Mouse (Mus musculus) neural tube, embryonic 13.5 days (tissue): ENCODE measurements at regions not wholly inside any gene's neighbourhood (a gene's known extent, or its start where the extent isn't known, plus 50 kb on each side); places are given as distances from the start of the nearest gene placed in this dataset.

ENCODE experiments used
- ATAC-seq: fragments of 200-750 bp; cut with Nextera tagmentation; 2 replicates; pipeline ENCODE4 v1.8.0; 2017; ENCODE audit warnings: low read depth, mild to moderate bottlenecking, moderate TSS enrichment, moderate library complexity
- H3K27ac ChIP-seq: fragments of 300-500 bp; sonication (generic); replicated peaks from 2 replicates; pipeline ENCODE4 v1.5.1; 2015; ENCODE audit warnings: moderate library complexity, mild to moderate bottlenecking, inconsistent platforms
- H3K27me3 ChIP-seq: fragments of 300-500 bp; sonication (generic); 2 replicates; pipeline ENCODE4 v1.6.1; 2015; ENCODE audit warnings: mild to moderate bottlenecking, inconsistent platforms
- H3K36me3 ChIP-seq: fragments of 300-500 bp; sonication (generic); 2 replicates; pipeline ENCODE4 v1.6.1; 2015; ENCODE audit warnings: mild to moderate bottlenecking, inconsistent platforms
- H3K4me1 ChIP-seq: fragments of 300-500 bp; sonication (generic); replicated peaks from 2 replicates; pipeline ENCODE4 v1.6.1; 2015; ENCODE audit warnings: inconsistent platforms
- H3K4me2 ChIP-seq: fragments of 300-500 bp; sonication (generic); 2 replicates; pipeline ENCODE4 v1.6.1; 2015; ENCODE audit warnings: inconsistent platforms, mild to moderate bottlenecking, moderate library complexity
- H3K4me3 ChIP-seq: fragments of 300-500 bp; sonication (generic); 2 replicates; pipeline ENCODE4 v1.5.1; 2015; ENCODE audit warnings: mild to moderate bottlenecking, inconsistent platforms
- H3K9ac ChIP-seq: fragments of 300-500 bp; sonication (generic); 2 replicates; pipeline ENCODE4 v1.6.1; 2015; ENCODE audit warnings: moderate library complexity, mild to moderate bottlenecking, inconsistent platforms
- H3K9me3 ChIP-seq: fragments of 300-500 bp; sonication (generic); 2 replicates; pipeline ENCODE4 v1.6.1; 2016; ENCODE audit warnings: inconsistent platforms
- WGBS: fragments of 180-500 bp; shearing (Covaris S2); methylation state at CpG from one replicate; pipeline ENCODE4 v1.1.7; 2015; 5-methylcytosine and 5-hydroxymethylcytosine counted together

DNA sequence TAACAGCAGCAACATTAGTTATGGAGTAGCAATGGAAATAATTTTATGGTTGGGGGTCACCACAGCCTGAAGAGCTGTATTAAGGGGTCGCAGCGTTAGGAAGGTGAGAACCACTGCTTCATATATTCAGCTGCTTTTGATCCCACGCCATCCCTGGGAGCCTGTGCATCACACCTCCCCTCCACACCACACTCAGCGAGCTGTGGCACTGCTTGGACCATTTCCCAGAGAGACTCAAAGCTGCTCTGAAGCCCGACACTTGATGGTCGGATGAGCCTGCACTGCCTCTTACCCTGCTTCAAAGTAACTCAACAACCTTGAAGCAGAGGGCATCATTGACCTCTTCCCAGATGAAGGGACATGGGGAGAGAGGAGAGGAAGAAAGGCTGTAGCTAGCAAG lies 171.3 kb downstream of the Cryba4 start:
- WGBS: 84% methylated on average over 6 of the region's 6 CpGs
- H3K36me3 ChIP-seq: no peaks in the 10 kb centered on the region
- no peak for ATAC-seq

DNA sequence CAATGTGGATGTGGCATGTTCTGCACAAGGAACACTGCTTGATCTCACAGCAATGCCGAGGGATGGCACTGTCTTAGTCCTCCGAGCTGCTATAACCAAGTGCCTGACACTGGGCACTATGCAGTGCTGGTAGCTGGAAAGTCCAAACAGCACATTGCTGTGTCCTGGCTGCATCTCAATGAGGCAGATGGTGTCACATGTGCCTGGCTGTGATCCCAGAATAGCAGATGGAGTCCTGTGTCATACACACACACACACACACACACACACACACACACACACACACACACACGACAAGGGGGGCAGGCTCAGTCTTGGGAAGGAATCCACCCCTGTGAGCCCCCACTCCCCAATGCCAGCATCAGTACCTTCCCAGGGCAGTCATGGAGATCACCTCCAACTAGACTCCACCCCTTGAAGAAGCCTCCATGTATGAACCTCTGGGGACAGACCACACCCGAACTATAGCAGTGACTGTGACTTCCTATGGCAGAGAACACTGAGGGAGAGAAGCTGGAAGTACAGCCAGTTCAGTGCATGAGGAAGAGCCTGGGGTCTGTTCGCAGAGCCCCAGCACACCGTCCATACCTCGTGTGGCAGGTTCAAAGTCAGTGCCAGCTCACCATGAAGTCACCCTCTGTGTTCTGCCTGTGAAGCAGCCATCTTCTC lies 160.3 kb downstream of the Cryba4 start:
- Histone ChIP-seq H3K27ac (no peak overlapping the region), H3K9ac (no peak overlapping the region), H3K36me3 (no peaks in the 10 kb centered on the region), H3K9me3 (no peaks in the 10 kb centered on the region), H3K27me3 (peaks cover 3% of the 10 kb centered on the region; the same call in 1 of the 2 replicates), H3K4me2 (no peak overlapping the region), H3K4me3 (no peak overlapping the region), H3K4me1 (peaks cover 5% of the 10 kb centered on the region)
- peak; percentile 38 for ATAC-seq
- 78% methylated on average over 7 of the region's 7 CpGs for WGBS

More for the DNA sequence above, 171.3 kb downstream of the Cryba4 start:
- no peak overlapping the region for H3K4me2 ChIP-seq
- no peak overlapping the region for H3K27ac ChIP-seq
- H3K27me3 ChIP-seq: 0 out of 2 replicates have a peak, but pooled peaks cover 3% of the 10 kb centered on the region
- no peak overlapping the region for H3K4me3 ChIP-seq
- H3K9me3 ChIP-seq: no peaks in the 10 kb centered on the region
- peaks cover 12% of the 10 kb centered on the region for H3K4me1 ChIP-seq
- H3K9ac ChIP-seq: no peak overlapping the region

DNA sequence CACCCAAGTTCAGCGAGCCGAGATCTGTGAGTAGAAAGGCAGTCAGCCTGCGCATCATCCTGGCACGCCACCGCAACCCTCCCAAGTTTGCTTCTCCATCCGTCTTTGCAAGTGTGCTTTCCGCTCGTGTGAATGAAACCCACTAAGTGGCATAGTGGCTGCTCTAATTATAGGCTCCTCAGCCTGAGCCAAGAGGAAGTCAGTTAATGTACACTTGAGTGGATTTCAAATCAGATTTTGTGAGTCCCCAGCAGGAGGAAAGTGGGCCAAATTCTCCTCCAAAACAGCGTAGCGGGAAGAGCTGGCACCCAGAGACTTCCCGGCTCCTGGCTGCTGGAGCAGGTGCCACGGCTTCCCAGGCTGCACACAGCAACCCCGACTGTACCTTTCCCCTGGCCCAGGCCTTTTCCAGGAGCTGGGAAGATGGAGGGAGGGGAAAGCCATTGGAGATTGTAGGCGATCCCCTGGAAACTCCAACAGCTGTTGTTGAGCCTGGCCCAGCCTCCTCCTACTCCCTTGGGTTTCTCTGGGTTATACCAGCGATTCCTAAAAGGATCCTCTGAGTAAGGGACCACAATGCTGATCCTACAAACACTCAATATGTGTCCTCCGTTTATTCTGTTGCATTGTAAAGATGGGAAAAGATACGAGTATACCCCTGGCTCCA lies 158.3 kb downstream of the Cryba4 start:
- Histone ChIP-seq H3K27ac (no peak overlapping the region), H3K4me1 (peaks cover 16% of the 10 kb centered on the region), H3K4me3 (no peak overlapping the region), H3K9me3 (no peaks in the 10 kb centered on the region), H3K27me3 (peaks cover 12% of the 10 kb centered on the region), H3K36me3 (no peaks in the 10 kb centered on the region), H3K4me2 (no peak overlapping the region), H3K9ac (no peak overlapping the region)
- ATAC-seq: no peak
- WGBS: 67% methylated on average over 17 of the region's 17 CpGs

DNA sequence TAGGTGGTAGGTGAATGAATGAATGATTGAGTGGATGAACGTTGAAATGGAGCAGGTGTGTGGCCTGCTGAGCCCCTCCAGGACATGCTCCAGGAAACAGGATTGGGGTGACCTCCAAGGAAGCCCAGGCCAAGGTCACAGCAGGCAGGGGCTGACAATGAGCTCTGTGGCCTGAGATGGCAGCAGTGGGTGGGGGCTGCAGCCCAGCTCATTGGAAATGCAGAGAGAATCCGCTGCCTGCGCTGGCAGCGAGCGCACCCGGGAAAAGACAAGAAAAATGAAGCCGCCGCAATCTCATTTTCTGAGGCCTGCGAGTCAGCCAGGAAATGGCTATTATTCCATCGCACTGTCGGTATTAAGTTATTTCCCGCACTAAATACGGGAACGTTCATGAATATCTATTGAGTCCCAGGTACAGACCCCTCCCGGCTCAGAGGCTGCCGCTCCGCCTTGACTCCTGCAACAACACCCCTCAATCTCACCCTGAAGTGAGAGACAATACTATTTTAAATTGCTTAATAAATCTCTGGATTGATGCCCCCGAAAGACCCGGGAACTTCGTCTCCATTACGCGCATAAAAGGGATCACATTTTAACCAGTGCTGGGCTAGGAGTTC lies 153.7 kb downstream of the Cryba4 start:
- ATAC-seq: peak; percentile 28; the same call in 1 of the 2 replicates
- H3K4me2 ChIP-seq: peak overlapping the region; percentile 16
- H3K4me1 ChIP-seq: peaks cover 20% of the 10 kb centered on the region
- H3K9ac ChIP-seq: peak overlapping the region; percentile 31; the same call in 1 of the 2 replicates
- 30% methylated on average over 22 of the region's 22 CpGs for WGBS
- H3K27me3 ChIP-seq: peaks cover 14% of the 10 kb centered on the region; the same call in 1 of the 2 replicates
- no peaks in the 10 kb centered on the region for H3K9me3 ChIP-seq
- no peaks in the 10 kb centered on the region for H3K36me3 ChIP-seq
- H3K27ac ChIP-seq: peak overlapping the region; percentile 77
- no peak overlapping the region for H3K4me3 ChIP-seq

DNA sequence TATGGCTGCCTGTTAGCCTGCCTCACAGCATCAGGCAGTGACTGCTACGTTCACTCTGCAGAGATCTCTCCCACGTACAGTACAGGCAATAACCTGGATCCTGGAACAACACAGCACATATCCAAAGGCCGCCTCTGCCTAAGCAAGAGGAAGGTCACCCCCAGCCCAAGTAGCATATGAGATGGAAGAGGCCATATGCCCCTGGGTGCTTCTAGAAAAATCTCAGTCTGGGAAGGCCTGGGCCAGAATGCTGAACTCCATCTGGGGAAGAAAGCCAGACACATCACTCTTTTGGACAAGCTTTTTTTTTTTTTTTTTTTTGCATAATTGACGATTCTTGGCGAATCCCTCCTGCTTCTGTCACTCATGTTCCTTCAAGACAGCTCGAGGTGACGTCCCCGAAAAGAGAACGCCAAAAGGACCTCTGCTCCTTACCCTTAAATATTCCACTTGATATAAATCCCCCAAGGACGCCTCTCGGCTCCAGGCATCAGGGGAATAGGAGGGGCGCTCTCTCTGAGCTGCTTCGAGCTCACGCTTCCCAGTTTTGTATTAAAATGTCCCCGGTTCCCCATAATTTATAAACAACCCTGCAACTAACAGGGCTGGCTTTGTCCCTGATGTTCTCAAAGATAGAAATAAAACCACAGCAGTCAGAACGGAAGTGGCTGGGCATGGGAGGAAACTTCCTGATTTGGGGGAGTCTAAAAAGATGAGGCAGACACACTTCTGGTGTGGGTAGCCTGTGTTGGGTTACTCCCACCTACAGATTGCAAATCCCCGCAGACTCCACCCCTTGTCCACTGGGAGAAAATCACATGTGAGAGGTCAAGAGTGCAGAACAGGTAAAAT lies 150.4 kb downstream of the Cryba4 start:
- no peaks in the 10 kb centered on the region for H3K36me3 ChIP-seq
- no peak overlapping the region for H3K27ac ChIP-seq
- ATAC-seq: no peak
- H3K9ac ChIP-seq: no peak overlapping the region
- H3K4me1 ChIP-seq: peaks cover 15% of the 10 kb centered on the region
- no peak overlapping the region for H3K4me3 ChIP-seq
- H3K27me3 ChIP-seq: peaks cover 14% of the 10 kb centered on the region; the same call in 1 of the 2 replicates
- H3K4me2 ChIP-seq: no peak overlapping the region
- WGBS: 67% methylated on average over 17 of the region's 17 CpGs
- H3K9me3 ChIP-seq: no peaks in the 10 kb centered on the region

DNA sequence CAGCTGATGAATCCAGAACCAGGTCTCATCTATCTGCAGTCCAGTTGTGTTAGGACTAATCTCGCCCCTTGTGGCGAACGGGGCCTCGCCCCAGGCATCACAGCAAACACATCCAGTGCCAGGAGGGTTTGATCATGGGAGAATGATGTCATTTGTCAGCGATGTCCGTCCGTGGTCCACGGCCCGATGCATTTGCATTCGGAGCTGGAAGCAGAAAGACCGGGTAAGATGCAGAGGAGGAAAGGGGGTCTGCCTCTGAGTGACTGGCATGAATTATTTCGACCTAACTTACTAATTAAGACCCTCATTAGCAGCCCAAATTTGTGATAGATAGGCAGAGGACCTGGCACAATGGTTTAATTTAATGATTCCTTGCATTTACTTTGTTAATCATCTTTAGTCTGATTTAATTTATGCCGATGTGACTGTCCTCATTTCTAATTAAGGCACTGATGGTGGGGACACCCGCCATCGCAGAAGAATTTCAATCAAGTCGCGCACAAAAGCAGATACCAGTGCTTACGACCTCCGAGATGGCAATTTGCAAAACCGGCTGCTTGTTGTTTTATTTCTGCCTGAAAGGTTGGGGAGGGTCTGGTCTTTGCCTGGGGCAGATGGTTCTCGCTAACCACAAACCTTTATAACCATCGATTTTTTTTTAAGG lies 141.9 kb downstream of the Cryba4 start:
- H3K27ac ChIP-seq: peak overlapping the region; percentile 19; the same call in 1 of the 2 replicates
- H3K9ac ChIP-seq: 0 out of 2 replicates have a peak overlapping the region, but pooled peaks have one; percentile 22
- no peaks in the 10 kb centered on the region for H3K9me3 ChIP-seq
- ATAC-seq: no peak
- H3K4me2 ChIP-seq: no peak overlapping the region; the same call in 1 of the 2 replicates
- WGBS: 28% methylated on average over 22 of the region's 22 CpGs
- H3K36me3 ChIP-seq: no peaks in the 10 kb centered on the region
- no peak overlapping the region for H3K4me3 ChIP-seq
- H3K4me1 ChIP-seq: peaks cover 14% of the 10 kb centered on the region
- H3K27me3 ChIP-seq: 0 out of 2 replicates have a peak, but pooled peaks cover 8% of the 10 kb centered on the region

DNA sequence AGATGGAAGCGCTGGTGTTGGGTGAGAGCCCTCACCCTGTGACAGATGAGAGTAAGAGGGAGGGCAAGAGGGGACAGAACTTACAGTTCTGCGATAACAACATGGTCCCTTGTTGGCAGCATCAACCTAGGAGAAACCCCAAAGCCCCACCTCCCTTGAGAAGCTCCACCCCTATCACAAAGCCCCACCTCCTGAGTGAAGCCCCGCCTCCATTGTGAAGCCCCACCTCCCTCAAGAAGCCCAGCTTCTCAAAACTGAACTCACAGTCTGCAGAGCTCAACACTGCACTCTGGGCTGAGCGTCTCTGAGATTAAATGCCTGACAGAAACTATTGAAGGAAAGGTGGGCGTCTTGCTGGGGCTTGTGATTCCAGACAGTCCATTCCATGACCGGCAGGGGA lies 131.6 kb downstream of the Cryba4 start:
- Histone ChIP-seq H3K9me3 (no peaks in the 10 kb centered on the region), H3K4me1 (peaks cover 48% of the 10 kb centered on the region), H3K4me2 (no peak overlapping the region), H3K27ac (no peak overlapping the region), H3K9ac (no peak overlapping the region), H3K4me3 (no peak overlapping the region), H3K27me3 (peaks cover 35% of the 10 kb centered on the region), H3K36me3 (no peaks in the 10 kb centered on the region)
- ATAC-seq: no peak
- 71% methylated on average over 6 of the region's 6 CpGs for WGBS

DNA sequence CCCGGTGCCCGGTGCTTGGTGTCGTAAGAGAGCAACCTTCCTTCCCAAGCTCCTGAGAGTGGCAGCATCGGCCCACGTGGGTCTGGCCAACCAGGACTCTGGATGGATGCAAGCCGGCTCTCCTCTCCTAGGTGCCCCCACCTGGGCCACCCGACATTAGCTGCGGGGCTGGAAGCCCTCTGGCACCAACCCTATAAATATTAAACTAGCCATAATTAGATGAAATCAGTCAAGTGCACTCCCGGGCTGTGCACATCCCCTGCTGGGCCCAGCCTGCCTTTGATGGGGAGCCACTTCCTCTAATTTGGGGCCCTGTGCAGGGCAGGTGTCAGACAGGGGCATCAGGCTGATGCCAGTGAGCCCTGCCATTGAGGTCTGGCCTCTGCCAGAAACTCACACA lies 130.8 kb downstream of the Cryba4 start:
- WGBS: 52% methylated on average over 9 of the region's 9 CpGs
- H3K27ac ChIP-seq: no peak overlapping the region
- H3K9me3 ChIP-seq: no peaks in the 10 kb centered on the region
- H3K36me3 ChIP-seq: no peaks in the 10 kb centered on the region
- peaks cover 45% of the 10 kb centered on the region for H3K4me1 ChIP-seq
- H3K9ac ChIP-seq: no peak overlapping the region
- H3K4me3 ChIP-seq: no peak overlapping the region
- no peak overlapping the region for H3K4me2 ChIP-seq
- H3K27me3 ChIP-seq: peaks cover 34% of the 10 kb centered on the region; the same call in 1 of the 2 replicates
- no peak for ATAC-seq

DNA sequence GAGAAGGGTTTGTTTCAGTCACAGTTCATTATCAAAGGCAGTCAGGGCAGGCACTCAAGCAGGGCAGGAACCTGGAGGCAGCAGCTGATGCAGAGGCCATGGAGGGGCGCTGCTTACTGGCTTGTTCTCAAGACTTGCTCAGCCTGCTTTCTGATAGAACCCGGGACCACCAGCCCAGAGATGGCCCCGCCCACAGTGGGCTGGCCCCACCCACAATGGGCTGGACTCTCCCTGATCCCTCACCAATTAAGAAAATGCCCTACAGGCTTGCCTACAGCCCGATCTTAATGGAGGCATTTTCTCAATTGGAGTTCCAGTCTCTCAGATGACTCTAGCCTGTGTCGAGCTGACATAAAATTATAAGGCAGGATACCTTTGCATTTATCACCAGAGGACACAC lies 129.7 kb downstream of the Cryba4 start:
- H3K27me3 ChIP-seq: peaks cover 30% of the 10 kb centered on the region; the same call in 1 of the 2 replicates

DNA sequence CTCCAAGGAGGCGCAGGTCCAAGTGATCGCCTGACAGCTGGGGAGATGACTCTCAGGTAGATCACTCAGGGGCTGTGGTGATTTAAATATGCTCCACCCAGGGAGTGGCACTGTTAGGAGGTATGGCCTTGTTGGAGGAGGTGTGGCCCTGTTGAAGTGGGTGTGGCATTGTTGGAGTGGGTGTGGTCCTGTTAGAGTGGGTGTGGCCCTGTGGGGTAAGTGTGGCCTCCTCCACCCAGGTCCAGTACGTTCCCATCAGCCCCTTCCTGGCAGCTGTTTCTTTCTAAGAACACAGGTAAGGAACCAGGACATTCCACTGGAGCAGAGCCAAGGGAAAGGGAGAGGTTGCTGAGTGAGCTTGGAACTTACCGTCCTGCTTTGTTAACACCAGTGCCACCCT lies 125.1 kb downstream of the Cryba4 start:
- Histone ChIP-seq H3K4me2 (no peak overlapping the region), H3K4me1 (peaks cover 10% of the 10 kb centered on the region; the same call in 1 of the 2 replicates), H3K9me3 (no peaks in the 10 kb centered on the region), H3K4me3 (no peak overlapping the region), H3K27ac (no peak overlapping the region), H3K9ac (no peak overlapping the region), H3K36me3 (no peaks in the 10 kb centered on the region), H3K27me3 (peaks cover 56% of the 10 kb centered on the region)
- no peak for ATAC-seq
- 83% methylated on average over 4 of the region's 4 CpGs for WGBS

More for the DNA sequence above, 129.7 kb downstream of the Cryba4 start:
- Histone ChIP-seq H3K36me3 (no peaks in the 10 kb centered on the region), H3K4me2 (no peak overlapping the region), H3K9ac (no peak overlapping the region), H3K9me3 (no peaks in the 10 kb centered on the region), H3K4me3 (no peak overlapping the region), H3K4me1 (peaks cover 38% of the 10 kb centered on the region), H3K27ac (no peak overlapping the region)
- 12% methylated on average over 5 of the region's 5 CpGs for WGBS
- no peak for ATAC-seq

DNA sequence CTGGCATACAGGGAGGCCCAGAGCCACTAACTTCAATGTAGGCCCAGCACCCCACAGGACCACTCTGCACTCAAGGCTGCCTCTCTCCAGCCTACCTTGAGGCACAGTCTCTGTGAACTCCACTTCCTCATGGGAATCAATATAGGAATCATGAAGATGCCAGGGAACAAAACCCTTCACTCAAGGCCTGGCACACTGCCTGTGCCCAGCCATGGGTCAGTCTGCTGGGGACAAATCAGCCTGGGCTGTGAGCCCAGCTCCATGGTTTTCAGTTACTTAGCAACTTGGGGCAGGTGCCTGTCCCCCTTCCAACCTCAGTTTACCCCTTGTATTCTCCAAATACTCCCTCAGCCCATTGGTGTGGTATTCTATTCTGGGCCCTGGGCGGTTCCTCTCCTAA lies 119.6 kb downstream of the Cryba4 start:
- Histone ChIP-seq H3K9me3 (no peaks in the 10 kb centered on the region), H3K4me2 (no peak overlapping the region), H3K36me3 (no peaks in the 10 kb centered on the region), H3K9ac (no peak overlapping the region), H3K27ac (no peak overlapping the region), H3K4me1 (peaks cover 33% of the 10 kb centered on the region), H3K4me3 (no peak overlapping the region), H3K27me3 (peaks cover 33% of the 10 kb centered on the region)
- peak; percentile 34; the same call in 1 of the 2 replicates for ATAC-seq
- 96% methylated on average over 1 of the region's 1 CpGs for WGBS
